Mouse (Mus musculus): ENCODE measurements around the gene Pde4d.

Pde4d gene

GRCm38 (mm10) chr13:109168556-109169334, 719.0 kb downstream of the Pde4d start:
- no peak for TF ChIP-seq GATA4 (IDR thresholded peaks at IDR 0.05; ENCODE audit: insufficient replicate concordance, low read length)

- TF ChIP-seq GATA4 (IDR thresholded peaks at IDR 0.05; ENCODE audit: insufficient replicate concordance, low read length) = no peak
Measured at GRCm38 (mm10) chr13:109169335-109169606, 719.5 kb downstream of the Pde4d start.

- TF ChIP-seq GATA4 (IDR thresholded peaks at IDR 0.05; ENCODE audit: insufficient replicate concordance, low read length) = no peak
Measured at GRCm38 (mm10) chr13:109171688-109172087, 721.9 kb downstream of the Pde4d start.

- TF ChIP-seq GATA4 (IDR thresholded peaks at IDR 0.05; ENCODE audit: insufficient replicate concordance, low read length) = no peak
Measured at GRCm38 (mm10) chr13:109175281-109175680, 725.5 kb downstream of the Pde4d start.

GRCm38 (mm10) chr13:109175852-109176621, 726.3 kb downstream of the Pde4d start:
- no peak for TF ChIP-seq GATA4 (IDR thresholded peaks at IDR 0.05; ENCODE audit: insufficient replicate concordance, low read length)

GRCm38 (mm10) chr13:109181363-109181762, 731.6 kb downstream of the Pde4d start:
- no peak for TF ChIP-seq GATA4 (IDR thresholded peaks at IDR 0.05; ENCODE audit: insufficient replicate concordance, low read length)

- no peak for TF ChIP-seq GATA4 (IDR thresholded peaks at IDR 0.05; ENCODE audit: insufficient replicate concordance, low read length)
Measured at GRCm38 (mm10) chr13:109190652-109191051, 740.9 kb downstream of the Pde4d start.

GRCm38 (mm10) chr13:109191176-109191575, 741.4 kb downstream of the Pde4d start:
- no peak for TF ChIP-seq GATA4 (IDR thresholded peaks at IDR 0.05; ENCODE audit: insufficient replicate concordance, low read length)

GRCm38 (mm10) chr13:109205541-109205940, 755.8 kb downstream of the Pde4d start:
- TF ChIP-seq GATA4 (IDR thresholded peaks at IDR 0.05; ENCODE audit: insufficient replicate concordance, low read length) = no peak

- no peak for TF ChIP-seq GATA4 (IDR thresholded peaks at IDR 0.05; ENCODE audit: insufficient replicate concordance, low read length)
Measured at GRCm38 (mm10) chr13:109208607-109209006, 758.9 kb downstream of the Pde4d start.

- no peak for TF ChIP-seq GATA4 (IDR thresholded peaks at IDR 0.05; ENCODE audit: insufficient replicate concordance, low read length)
Measured at GRCm38 (mm10) chr13:109209413-109209812, 759.7 kb downstream of the Pde4d start.

- no peak for TF ChIP-seq GATA4 (IDR thresholded peaks at IDR 0.05; ENCODE audit: insufficient replicate concordance, low read length)
Measured at GRCm38 (mm10) chr13:109210403-109210802, 760.7 kb downstream of the Pde4d start.

GRCm38 (mm10) chr13:109211471-109211870, 761.7 kb downstream of the Pde4d start:
- no peak for TF ChIP-seq GATA4 (IDR thresholded peaks at IDR 0.05; ENCODE audit: insufficient replicate concordance, low read length)

- no peak for TF ChIP-seq GATA4 (IDR thresholded peaks at IDR 0.05; ENCODE audit: insufficient replicate concordance, low read length)
Measured at GRCm38 (mm10) chr13:109211941-109212487, 762.3 kb downstream of the Pde4d start.

GRCm38 (mm10) chr13:109212788-109213473, 763.2 kb downstream of the Pde4d start:
- no peak for TF ChIP-seq GATA4 (IDR thresholded peaks at IDR 0.05; ENCODE audit: insufficient replicate concordance, low read length)
